Mouse (Mus musculus): ENCODE data around the gene Eif3m.

DNA sequence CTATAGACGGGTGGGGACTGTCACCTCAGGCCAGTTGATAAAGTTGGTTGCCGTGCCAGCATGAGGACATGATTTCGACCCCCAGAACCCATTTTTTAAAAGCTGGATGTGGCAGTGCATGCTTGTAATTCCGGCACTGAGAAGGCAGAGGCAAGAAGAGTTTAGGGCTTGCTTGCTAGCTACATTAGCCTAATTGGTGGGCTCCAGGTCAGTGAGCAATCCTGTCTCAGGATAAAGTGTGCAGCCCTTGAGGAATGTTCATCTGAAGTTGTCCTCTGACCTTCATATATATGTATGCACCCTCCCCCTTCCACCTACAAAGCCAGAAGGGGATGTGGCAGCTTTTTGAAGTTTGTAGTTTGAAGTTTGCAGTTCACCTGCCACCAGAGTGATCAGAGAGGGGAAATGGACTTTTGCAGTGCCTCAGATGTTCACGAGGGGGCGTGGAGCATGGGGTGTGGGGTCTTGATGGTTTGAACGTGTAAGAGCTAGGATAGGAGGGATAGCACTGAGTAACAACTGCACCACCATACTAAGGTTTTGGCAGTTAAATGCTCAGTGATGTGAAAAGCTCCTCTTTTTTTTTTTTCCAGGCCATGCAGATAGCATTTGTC is 21.2 kb upstream of the Eif3m start:
- TF ChIP-seq CTCF (IDR thresholded peaks at IDR 0.05; ENCODE audit: low read depth), result no peak
- TF ChIP-seq EP300 (IDR thresholded peaks at IDR 0.05; ENCODE audit: low read depth), result no peak
